Mouse (Mus musculus): ENCODE measurements around the gene Emid1. TPM values are rescaled to one million over a fixed set of nuclear protein-coding genes. Genes with fewer than 3 reads are reported as not detected.
A peak's percentile ranks its signal among the peaks of the same experiment; 100 is the strongest.

The Emid1 gene
- polyA plus RNA-seq, 1 experiment = 20.2 TPM

- Histone ChIP-seq H3K4me1 (ENCODE audit: control insufficient read depth, insufficient read depth, low read length) (no peaks in the 10 kb centered on the region), H3K27ac (ENCODE audit: control insufficient read depth, insufficient read depth, low read depth, low read length, poor library complexity) (no peak overlapping the region), H3K4me3 (replicated peaks; ENCODE audit: control insufficient read depth, low read depth, low read length) (no peak overlapping the region)
- no peak for TF ChIP-seq POLR2A (IDR thresholded peaks at IDR 0.05; ENCODE audit: borderline replicate concordance, control insufficient read depth, low read depth, low read length)
- TF ChIP-seq CTCF (IDR thresholded peaks at IDR 0.05; ENCODE audit: control insufficient read depth, insufficient read depth, low read length) = no peak
Observed at GRCm38 (mm10) chr11:5075760-5076159, 76.3 kb downstream of the Emid1 start.

GRCm38 (mm10) chr11:5074882-5075281 is 77.2 kb downstream of the Emid1 start:
- Histone ChIP-seq H3K4me3 (replicated peaks; ENCODE audit: control insufficient read depth, low read depth, low read length) (no peak overlapping the region), H3K4me1 (ENCODE audit: control insufficient read depth, insufficient read depth, low read length) (no peaks in the 10 kb centered on the region), H3K27ac (ENCODE audit: control insufficient read depth, insufficient read depth, low read depth, low read length, poor library complexity) (no peak overlapping the region)
- TF ChIP-seq POLR2A (IDR thresholded peaks at IDR 0.05; ENCODE audit: borderline replicate concordance, control insufficient read depth, low read depth, low read length) (no peak), CTCF (IDR thresholded peaks at IDR 0.05; ENCODE audit: control insufficient read depth, insufficient read depth, low read length) (peak; percentile 32; the same call in 1 of the 2 replicates)
- WGBS = 66% methylated on average over 4 of the region's 4 CpGs

GRCm38 (mm10) chr11:5068126-5068971 is 83.7 kb downstream of the Emid1 start:
- Histone ChIP-seq H3K4me1 (ENCODE audit: control insufficient read depth, insufficient read depth, low read length) (peaks cover 1% of the 10 kb centered on the region; the same call in 1 of the 2 replicates), H3K27ac (ENCODE audit: control insufficient read depth, insufficient read depth, low read depth, low read length, poor library complexity) (no peak overlapping the region), H3K4me3 (replicated peaks; ENCODE audit: control insufficient read depth, low read depth, low read length) (no peak overlapping the region)
- WGBS = 67% methylated on average over 9 of the region's 9 CpGs
- TF ChIP-seq CTCF (IDR thresholded peaks at IDR 0.05; ENCODE audit: control insufficient read depth, insufficient read depth, low read length) (no peak), POLR2A (IDR thresholded peaks at IDR 0.05; ENCODE audit: borderline replicate concordance, control insufficient read depth, low read depth, low read length) (no peak)

- peaks cover 1% of the 10 kb centered on the region; the same call in 1 of the 2 replicates for H3K4me1 ChIP-seq (ENCODE audit: control insufficient read depth, insufficient read depth, low read length)
- H3K27ac ChIP-seq (ENCODE audit: control insufficient read depth, insufficient read depth, low read depth, low read length, poor library complexity) = no peak overlapping the region
- no peak for TF ChIP-seq POLR2A (IDR thresholded peaks at IDR 0.05; ENCODE audit: borderline replicate concordance, control insufficient read depth, low read depth, low read length)
- H3K4me3 ChIP-seq (replicated peaks; ENCODE audit: control insufficient read depth, low read depth, low read length) = no peak overlapping the region
Observed at GRCm38 (mm10) chr11:5067063-5067462, 85.0 kb downstream of the Emid1 start.

GRCm38 (mm10) chr11:5065056-5065821 is 86.8 kb downstream of the Emid1 start, which contains the start of gene Gas2l1:
Gene Gas2l1 (minus strand): TSS chr11:5065327.
- peaks cover 1% of the 10 kb centered on the region; the same call in 1 of the 2 replicates for H3K4me1 ChIP-seq (ENCODE audit: control insufficient read depth, insufficient read depth, low read length)
- TF ChIP-seq CTCF (IDR thresholded peaks at IDR 0.05; ENCODE audit: control insufficient read depth, insufficient read depth, low read length) = peak; percentile 58; the same call in 1 of the 2 replicates
- 0 out of 2 replicates have a peak, but pooled peaks have one; percentile 1 for TF ChIP-seq POLR2A (IDR thresholded peaks at IDR 0.05; ENCODE audit: borderline replicate concordance, control insufficient read depth, low read depth, low read length)
- H3K27ac ChIP-seq (ENCODE audit: control insufficient read depth, insufficient read depth, low read depth, low read length, poor library complexity) = peak within 1 kb of the TSS; percentile 36; the same call in 1 of the 2 replicates

GRCm38 (mm10) chr11:5064282-5065055 is 87.6 kb downstream of the Emid1 start:
- H3K4me3 ChIP-seq (replicated peaks; ENCODE audit: control insufficient read depth, low read depth, low read length) = peak overlapping the region; percentile 85
- peaks cover 1% of the 10 kb centered on the region; the same call in 1 of the 2 replicates for H3K4me1 ChIP-seq (ENCODE audit: control insufficient read depth, insufficient read depth, low read length)
- TF ChIP-seq CTCF (IDR thresholded peaks at IDR 0.05; ENCODE audit: control insufficient read depth, insufficient read depth, low read length) = no peak
- 0 out of 2 replicates have a peak, but pooled peaks have one; percentile 22 for TF ChIP-seq POLR2A (IDR thresholded peaks at IDR 0.05; ENCODE audit: borderline replicate concordance, control insufficient read depth, low read depth, low read length)
- H3K27ac ChIP-seq (ENCODE audit: control insufficient read depth, insufficient read depth, low read depth, low read length, poor library complexity) = peak overlapping the region; percentile 36; the same call in 1 of the 2 replicates
- WGBS = 23% methylated on average over 38 of the region's 38 CpGs

More at GRCm38 (mm10) chr11:5065056-5065821, 86.8 kb downstream of the Emid1 start, which contains the start of gene Gas2l1:
- H3K4me3 ChIP-seq (replicated peaks; ENCODE audit: control insufficient read depth, low read depth, low read length) = peak within 1 kb of the TSS; percentile 85
- WGBS = under 1% methylated on average over 50 of the region's 50 CpGs

GRCm38 (mm10) chr11:5063561-5064281 is 88.3 kb downstream of the Emid1 start:
- no peak for TF ChIP-seq POLR2A (IDR thresholded peaks at IDR 0.05; ENCODE audit: borderline replicate concordance, control insufficient read depth, low read depth, low read length)
- WGBS = 68% methylated on average over 31 of the region's 31 CpGs
- H3K4me1 ChIP-seq (ENCODE audit: control insufficient read depth, insufficient read depth, low read length) = peaks cover 1% of the 10 kb centered on the region; the same call in 1 of the 2 replicates
- no peak overlapping the region for H3K27ac ChIP-seq (ENCODE audit: control insufficient read depth, insufficient read depth, low read depth, low read length, poor library complexity)
- H3K4me3 ChIP-seq (replicated peaks; ENCODE audit: control insufficient read depth, low read depth, low read length) = no peak overlapping the region
